Mouse (Mus musculus) kidney, adult 2 months (tissue): ENCODE data around the gene Slc12a8.

ENCODE experiments used
- CTCF ChIP-seq: fragments of 200-500 bp; conservative IDR thresholded peaks from 2 replicates; pipeline ENCODE4 v1.5.1; 2011; ENCODE audit warnings: low read depth, mild to moderate bottlenecking, control low read depth, low read length, moderate library complexity, mixed read lengths; ENCODE audit not compliant: insufficient read depth, insufficient read length
- POLR2A ChIP-seq: fragments of 200-500 bp; IDR thresholded peaks from one replicate; pipeline ENCODE4 v1.6.1; 2011; ENCODE audit warnings: low read depth, low read length, control low read depth

DNA sequence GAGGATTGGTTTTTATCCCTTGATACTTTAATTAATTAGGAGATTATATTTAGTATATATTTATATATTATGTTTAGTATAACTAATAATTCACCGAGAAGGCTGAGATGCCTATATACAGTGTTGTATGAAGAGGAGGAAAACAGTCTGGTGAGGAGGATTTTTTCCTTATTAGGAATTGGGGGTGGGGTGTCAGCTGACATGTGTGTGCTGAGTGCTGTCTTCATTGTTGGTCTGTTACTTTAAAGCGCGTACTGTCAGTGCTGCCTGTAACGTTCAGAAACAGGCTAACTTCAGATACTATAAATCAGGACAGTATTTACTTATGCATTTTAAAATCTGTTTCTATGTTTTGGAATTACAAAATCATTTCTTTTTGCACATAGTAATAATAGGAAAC is 29.4 kb upstream of the Slc12a8 start:
- TF ChIP-seq CTCF (no peak), POLR2A (no peak)
